Mouse (Mus musculus) spleen, adult 2 months (tissue): ENCODE results near the gene Gm26992.

Experiments used
- CTCF ChIP-seq: fragments of 200-500 bp; IDR thresholded peaks from 2 replicates; pipeline ENCODE4 v1.5.1; 2011; ENCODE audit warnings: mild to moderate bottlenecking, inconsistent platforms; ENCODE audit not compliant: insufficient read depth, insufficient read length, insufficient replicate concordance; ENCODE audit errors: extremely low read depth
- POLR2A ChIP-seq: fragments of 200-500 bp; IDR thresholded peaks from 2 replicates; pipeline ENCODE4 v1.6.1; 2011; ENCODE audit warnings: low read depth, low read length, inconsistent platforms

GRCm38 (mm10) chrX:103515346-103515745, 93.5 kb downstream of the Gm26992 start:
- TF ChIP-seq POLR2A, result no peak
- no peak for TF ChIP-seq CTCF
